Mouse (Mus musculus): ENCODE measurements around the gene Lrrc27.

DNA sequence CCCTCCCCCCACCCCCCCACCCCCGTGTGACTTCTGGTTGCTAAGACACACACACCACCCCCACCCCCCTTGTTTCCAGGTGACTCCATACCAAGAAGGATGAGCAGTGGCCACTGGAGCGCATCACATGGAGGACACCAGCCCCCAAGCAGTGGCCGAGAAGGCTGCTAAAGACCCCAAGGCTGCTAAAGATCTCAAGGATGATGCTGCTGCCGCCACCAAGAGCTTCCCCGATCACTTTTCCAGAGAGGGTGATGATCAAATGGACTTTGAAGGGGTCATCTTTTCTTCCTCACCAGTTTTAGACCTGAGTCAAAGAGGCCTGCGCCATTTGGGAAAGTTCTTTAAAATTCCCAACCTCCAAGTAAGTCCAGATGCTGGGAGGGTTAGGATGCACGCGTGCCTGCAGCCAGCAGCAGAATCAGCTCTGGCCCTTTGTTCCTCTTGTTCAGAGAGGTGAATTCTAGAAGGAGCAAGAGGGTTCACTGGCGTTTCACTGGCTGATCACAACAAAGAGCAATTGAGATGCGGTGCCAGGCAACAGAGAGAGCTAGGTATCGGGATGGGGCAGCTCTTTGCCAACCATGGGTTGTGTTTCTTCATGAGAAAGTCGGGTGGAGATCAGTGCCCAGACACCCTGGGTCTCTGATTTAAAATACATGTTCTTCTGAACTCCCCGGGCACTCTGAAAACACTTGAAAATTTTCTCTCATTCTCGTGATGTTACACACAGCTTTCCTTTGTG lies 2.0 kb downstream of the Lrrc27 start:
- TF ChIP-seq CTCF (IDR thresholded peaks at IDR 0.05; ENCODE audit: borderline replicate concordance, insufficient read depth, low read depth, low read length) (no peak), POLR2A (IDR thresholded peaks at IDR 0.05; ENCODE audit: borderline replicate concordance, insufficient read depth, low read length) (no peak)

Data from cerebellum, adult 2 months (tissue).